Mouse (Mus musculus): ENCODE data around the gene Ctf1.

- TF ChIP-seq CTCF (IDR thresholded peaks at IDR 0.05; ENCODE audit: insufficient read depth, low read length) = no peak
- TF ChIP-seq POLR2A (IDR thresholded peaks at IDR 0.05; ENCODE audit: borderline replicate concordance, extremely low read depth, low read depth, low read length) = no peak
These were observed 25.6 kb upstream of the Ctf1 start for GRCm38 (mm10) chr7:127686740-127687449.

Data from lung, adult 2 months (tissue).